Mouse (Mus musculus) neural tube, embryonic 13.5 days (tissue): ENCODE measurements around the gene Tmem260. TPM values are rescaled to one million over a fixed set of nuclear protein-coding genes. Genes with fewer than 3 reads are reported as not detected.
"Not testable (repeated sequence)": the region's sequence is repeated elsewhere in the genome, so short reads cannot be mapped to it uniquely, and the experiment has no call there.

Experiments used
- ATAC-seq: fragments of 200-750 bp; cut with Nextera tagmentation; 2 replicates; pipeline ENCODE4 v1.8.0; 2017; ENCODE audit warnings: low read depth, mild to moderate bottlenecking, moderate TSS enrichment, moderate library complexity
- H3K27ac ChIP-seq: fragments of 300-500 bp; sonication (generic); replicated peaks from 2 replicates; pipeline ENCODE4 v1.5.1; 2015; ENCODE audit warnings: moderate library complexity, mild to moderate bottlenecking, inconsistent platforms
- H3K27me3 ChIP-seq: fragments of 300-500 bp; sonication (generic); 2 replicates; pipeline ENCODE4 v1.6.1; 2015; ENCODE audit warnings: mild to moderate bottlenecking, inconsistent platforms
- H3K36me3 ChIP-seq: fragments of 300-500 bp; sonication (generic); 2 replicates; pipeline ENCODE4 v1.6.1; 2015; ENCODE audit warnings: mild to moderate bottlenecking, inconsistent platforms
- H3K4me1 ChIP-seq: fragments of 300-500 bp; sonication (generic); replicated peaks from 2 replicates; pipeline ENCODE4 v1.6.1; 2015; ENCODE audit warnings: inconsistent platforms
- H3K4me2 ChIP-seq: fragments of 300-500 bp; sonication (generic); 2 replicates; pipeline ENCODE4 v1.6.1; 2015; ENCODE audit warnings: inconsistent platforms, mild to moderate bottlenecking, moderate library complexity
- H3K4me3 ChIP-seq: fragments of 300-500 bp; sonication (generic); 2 replicates; pipeline ENCODE4 v1.5.1; 2015; ENCODE audit warnings: mild to moderate bottlenecking, inconsistent platforms
- H3K9ac ChIP-seq: fragments of 300-500 bp; sonication (generic); 2 replicates; pipeline ENCODE4 v1.6.1; 2015; ENCODE audit warnings: moderate library complexity, mild to moderate bottlenecking, inconsistent platforms
- H3K9me3 ChIP-seq: fragments of 300-500 bp; sonication (generic); 2 replicates; pipeline ENCODE4 v1.6.1; 2016; ENCODE audit warnings: inconsistent platforms
- WGBS: fragments of 180-500 bp; shearing (Covaris S2); methylation state at CpG from one replicate; pipeline ENCODE4 v1.1.7; 2015; 5-methylcytosine and 5-hydroxymethylcytosine counted together
- polyA plus RNA-seq: library from polyadenylated mRNA; unstranded; fragments of >200 nt; fragmentation: Nextera tagmentation; extraction: Ambion mirVana; gene quantifications from 2 replicates; pipeline ENCODE4 v1.2.1, GENCODE M21; 2015

Tmem260 gene
- polyA plus RNA-seq, 1 experiment from 2014 or later, result 17.9 TPM

GRCm38 (mm10) chr14:48453411-48453810 is 7.5 kb downstream of the Tmem260 start:
- H3K4me1 ChIP-seq, result peaks cover 16% of the 10 kb centered on the region
- no peaks in the 10 kb centered on the region for H3K27me3 ChIP-seq
- H3K27ac ChIP-seq, result no peak overlapping the region
- ATAC-seq, result no peak
- WGBS, result 64% methylated on average over 5 of the region's 5 CpGs
- no peak overlapping the region for H3K4me2 ChIP-seq
- no peaks in the 10 kb centered on the region for H3K9me3 ChIP-seq
- H3K9ac ChIP-seq, result no peak overlapping the region
- peaks cover 8% of the 10 kb centered on the region for H3K36me3 ChIP-seq
- no peak overlapping the region for H3K4me3 ChIP-seq

- Histone ChIP-seq H3K4me1 (peaks cover 16% of the 10 kb centered on the region), H3K27me3 (no peaks in the 10 kb centered on the region), H3K36me3 (peaks cover 25% of the 10 kb centered on the region), H3K9ac (no peak overlapping the region), H3K4me3 (no peak overlapping the region), H3K27ac (peak overlapping the region; percentile 46; the same call in 1 of the 2 replicates), H3K9me3 (no peaks in the 10 kb centered on the region), H3K4me2 (no peak overlapping the region)
- peak; percentile 67 for ATAC-seq
- 54% methylated on average over 12 of the region's 12 CpGs for WGBS
These were observed 10.6 kb downstream of the Tmem260 start for GRCm38 (mm10) chr14:48456305-48457092.

- H3K36me3 ChIP-seq, result peaks cover 18% of the 10 kb centered on the region; the same call in 1 of the 2 replicates
- H3K27ac ChIP-seq, result no peak overlapping the region
- no peaks in the 10 kb centered on the region for H3K27me3 ChIP-seq
- H3K4me2 ChIP-seq, result no peak overlapping the region
- H3K9me3 ChIP-seq, result no peaks in the 10 kb centered on the region
- no peak for ATAC-seq
- H3K4me1 ChIP-seq, result peaks cover 16% of the 10 kb centered on the region
- no peak overlapping the region for H3K9ac ChIP-seq
- 89% methylated on average over 16 of the region's 16 CpGs for WGBS
- H3K4me3 ChIP-seq, result no peak overlapping the region
These were observed 11.5 kb downstream of the Tmem260 start for GRCm38 (mm10) chr14:48457288-48457938.

DNA sequence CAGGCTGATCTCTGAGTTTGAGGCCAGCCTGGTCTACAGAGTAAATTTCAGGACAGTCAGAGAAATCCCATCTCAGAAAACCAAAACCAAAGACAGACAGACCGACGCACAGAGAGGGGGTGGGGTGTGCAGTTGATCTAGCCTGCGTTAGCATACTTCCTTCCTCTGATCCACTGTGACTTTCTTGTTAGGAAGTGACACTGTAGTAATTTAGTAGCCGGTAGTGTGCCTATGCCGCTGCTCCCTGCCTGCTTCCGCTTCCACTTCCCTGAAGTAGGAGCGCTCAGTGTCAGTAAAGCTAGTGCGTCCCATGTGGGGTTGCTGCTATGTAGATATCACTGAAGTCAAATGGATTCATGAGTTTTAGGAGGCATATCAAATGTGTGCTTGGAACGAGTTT is 13.0 kb downstream of the Tmem260 start:
- ATAC-seq, result no peak
- Histone ChIP-seq H3K9me3 (no peaks in the 10 kb centered on the region), H3K27me3 (no peaks in the 10 kb centered on the region), H3K36me3 (peaks cover 18% of the 10 kb centered on the region; the same call in 1 of the 2 replicates), H3K9ac (no peak overlapping the region), H3K4me1 (peaks cover 12% of the 10 kb centered on the region), H3K4me3 (no peak overlapping the region), H3K27ac (no peak overlapping the region), H3K4me2 (no peak overlapping the region)
- WGBS, result 89% methylated on average over 9 of the region's 9 CpGs

DNA sequence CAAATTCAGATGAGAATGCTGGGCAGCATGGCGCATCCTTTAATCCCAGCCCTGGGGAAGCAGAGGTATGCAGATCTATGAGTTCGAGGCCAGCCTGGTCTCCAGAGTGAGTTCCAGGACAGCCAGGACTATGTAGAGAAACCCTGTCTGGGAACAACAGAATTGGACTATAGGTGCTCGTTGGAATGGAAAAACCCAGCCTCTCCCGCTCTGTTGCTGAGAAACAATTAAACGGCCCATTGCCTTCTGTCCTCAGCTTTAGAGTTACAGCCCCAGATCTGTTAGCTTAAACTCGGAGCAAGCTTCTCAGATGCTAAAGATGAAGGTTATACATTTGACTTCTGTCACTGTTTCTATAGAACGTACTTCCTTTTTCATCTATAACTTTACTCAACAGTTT is 22.4 kb downstream of the Tmem260 start:
- H3K4me1 ChIP-seq, result no peaks in the 10 kb centered on the region
- ATAC-seq, result no peak
- 56% methylated on average over 7 of the region's 7 CpGs for WGBS
- no peaks in the 10 kb centered on the region for H3K27me3 ChIP-seq
- H3K36me3 ChIP-seq, result peaks cover 11% of the 10 kb centered on the region; the same call in 1 of the 2 replicates
- no peak overlapping the region for H3K4me3 ChIP-seq
- H3K4me2 ChIP-seq, result no peak overlapping the region
- H3K27ac ChIP-seq, result no peak overlapping the region
- no peak overlapping the region for H3K9ac ChIP-seq
- no peaks in the 10 kb centered on the region for H3K9me3 ChIP-seq

GRCm38 (mm10) chr14:48470742-48471487 is 25.0 kb downstream of the Tmem260 start:
- Histone ChIP-seq H3K9me3 (no peaks in the 10 kb centered on the region), H3K4me1 (no peaks in the 10 kb centered on the region), H3K27ac (no peak overlapping the region), H3K4me2 (no peak overlapping the region), H3K36me3 (peaks cover 16% of the 10 kb centered on the region), H3K27me3 (no peaks in the 10 kb centered on the region), H3K9ac (no peak overlapping the region), H3K4me3 (no peak overlapping the region)
- 89% methylated on average over 10 of the region's 10 CpGs for WGBS
- no peak for ATAC-seq

DNA sequence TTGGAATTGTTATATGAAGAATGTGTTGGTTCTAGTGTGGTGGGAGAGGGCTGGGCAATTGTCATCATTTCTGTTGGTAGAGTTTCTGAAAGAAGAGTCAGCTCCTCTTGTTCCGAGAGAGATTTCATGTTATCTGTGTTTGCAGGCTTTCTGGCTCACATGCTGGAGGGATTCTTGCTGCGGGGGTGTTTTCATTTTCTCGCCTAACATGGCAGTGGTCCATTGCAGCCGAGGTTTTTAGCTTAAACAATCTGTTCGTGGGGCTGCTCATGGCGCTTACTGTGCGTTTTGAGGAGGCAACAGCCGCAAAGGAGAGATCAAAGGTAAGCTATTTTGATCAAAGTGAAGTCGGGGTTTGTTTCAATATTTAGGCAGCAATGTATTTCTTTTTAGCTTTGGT is 26.3 kb downstream of the Tmem260 start:
- H3K9ac ChIP-seq, result no peak overlapping the region
- H3K27ac ChIP-seq, result no peak overlapping the region
- H3K4me3 ChIP-seq, result no peak overlapping the region
- peaks cover 25% of the 10 kb centered on the region for H3K36me3 ChIP-seq
- no peaks in the 10 kb centered on the region for H3K9me3 ChIP-seq
- H3K27me3 ChIP-seq, result no peaks in the 10 kb centered on the region
- no peaks in the 10 kb centered on the region for H3K4me1 ChIP-seq
- WGBS, result 88% methylated on average over 9 of the region's 9 CpGs
- H3K4me2 ChIP-seq, result no peak overlapping the region
- no peak for ATAC-seq

- no peak overlapping the region for H3K27ac ChIP-seq
- no peaks in the 10 kb centered on the region for H3K9me3 ChIP-seq
- 77% methylated on average over 1 of the region's 1 CpGs for WGBS
- H3K4me2 ChIP-seq, result no peak overlapping the region
- H3K9ac ChIP-seq, result no peak overlapping the region
- ATAC-seq, result no peak
- no peak overlapping the region for H3K4me3 ChIP-seq
- H3K36me3 ChIP-seq, result peaks cover 41% of the 10 kb centered on the region
- H3K4me1 ChIP-seq, result no peaks in the 10 kb centered on the region
- no peaks in the 10 kb centered on the region for H3K27me3 ChIP-seq
These were observed 29.4 kb downstream of the Tmem260 start for GRCm38 (mm10) chr14:48475370-48475769.

DNA sequence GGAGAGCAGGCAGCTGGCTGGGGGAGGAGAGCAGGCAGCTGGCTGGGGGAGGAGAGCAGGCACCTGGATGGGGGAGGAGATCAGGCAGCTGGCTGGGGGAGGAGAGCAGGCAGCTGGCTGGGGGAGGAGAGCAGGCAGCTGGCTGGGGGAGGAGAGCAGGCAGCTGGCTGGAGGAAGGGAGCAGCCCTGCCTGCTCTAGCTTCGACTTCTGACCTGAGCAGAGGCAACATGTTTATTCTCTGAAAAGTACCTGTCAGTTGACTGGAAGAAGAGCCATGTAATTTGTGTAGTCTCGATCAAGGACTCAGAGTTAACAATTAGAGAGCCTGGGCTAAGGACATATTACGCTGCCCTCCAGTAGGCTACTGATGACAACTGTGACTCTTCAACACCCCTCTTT is 29.9 kb downstream of the Tmem260 start:
- not testable (repeated sequence) for H3K27ac ChIP-seq, H3K9me3 ChIP-seq, H3K27me3 ChIP-seq, H3K9ac ChIP-seq, H3K4me1 ChIP-seq, ATAC-seq, H3K4me2 ChIP-seq, H3K4me3 ChIP-seq
- peaks cover 38% of the 10 kb centered on the region for H3K36me3 ChIP-seq
- 82% methylated on average over 3 of the region's 3 CpGs for WGBS

GRCm38 (mm10) chr14:48476278-48476677 is 30.4 kb downstream of the Tmem260 start:
- Histone ChIP-seq H3K36me3 (peaks cover 34% of the 10 kb centered on the region), H3K4me3 (no peak overlapping the region), H3K9ac (no peak overlapping the region), H3K4me2 (no peak overlapping the region), H3K4me1 (no peaks in the 10 kb centered on the region), H3K9me3 (no peaks in the 10 kb centered on the region), H3K27ac (no peak overlapping the region), H3K27me3 (no peaks in the 10 kb centered on the region)
- no peak for ATAC-seq
- 74% methylated on average over 8 of the region's 8 CpGs for WGBS

DNA sequence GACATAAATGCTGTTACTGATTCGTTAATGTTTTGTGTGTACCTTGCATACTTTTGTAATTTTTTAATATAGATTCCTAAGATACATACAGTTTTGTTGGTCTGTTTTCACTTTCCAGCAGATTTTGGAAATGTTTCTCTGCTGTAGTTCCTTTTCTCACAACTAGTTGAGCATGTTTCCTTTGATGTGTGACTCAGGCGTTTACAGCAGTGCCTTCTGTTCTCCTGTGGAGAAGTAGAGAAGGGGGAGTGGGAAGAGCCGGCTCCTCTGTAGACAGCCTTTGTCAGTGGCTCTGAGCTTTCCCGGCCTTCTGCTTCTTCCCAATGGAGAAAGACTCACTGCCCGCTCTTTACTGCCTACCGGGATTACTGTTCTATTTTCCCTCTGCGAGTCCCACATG is 35.7 kb downstream of the Tmem260 start:
- no peaks in the 10 kb centered on the region for H3K27me3 ChIP-seq
- peaks cover 26% of the 10 kb centered on the region for H3K36me3 ChIP-seq
- no peak overlapping the region for H3K9ac ChIP-seq
- ATAC-seq, result no peak
- H3K4me1 ChIP-seq, result no peaks in the 10 kb centered on the region
- no peak overlapping the region for H3K4me3 ChIP-seq
- no peak overlapping the region; the same call in 1 of the 2 replicates for H3K27ac ChIP-seq
- no peak overlapping the region for H3K4me2 ChIP-seq
- H3K9me3 ChIP-seq, result no peaks in the 10 kb centered on the region
- 29% methylated on average over 7 of the region's 7 CpGs for WGBS

DNA sequence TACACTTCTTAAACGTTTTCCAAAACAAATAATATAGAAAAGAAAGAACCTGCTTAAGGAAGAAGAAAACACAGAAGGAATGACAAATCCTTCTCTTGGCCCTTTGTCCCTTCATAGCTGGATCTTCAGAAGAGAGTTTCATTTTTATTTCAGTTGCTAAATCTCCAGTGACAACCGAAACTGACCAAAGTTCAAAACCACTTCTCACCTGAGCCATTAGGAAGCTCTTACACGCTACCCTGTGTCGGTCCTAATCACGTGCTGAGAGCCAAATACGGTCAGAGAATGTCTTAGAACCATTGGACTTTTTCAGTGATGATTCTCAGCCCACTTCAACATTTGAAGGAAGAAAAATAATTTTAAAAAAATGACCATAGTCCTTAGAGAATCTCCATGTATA is 36.8 kb downstream of the Tmem260 start:
- 90% methylated on average over 6 of the region's 6 CpGs for WGBS
- no peak for ATAC-seq
- Histone ChIP-seq H3K27ac (no peak overlapping the region), H3K4me1 (no peaks in the 10 kb centered on the region), H3K4me2 (no peak overlapping the region), H3K9me3 (no peaks in the 10 kb centered on the region), H3K36me3 (peaks cover 24% of the 10 kb centered on the region), H3K9ac (no peak overlapping the region), H3K27me3 (no peaks in the 10 kb centered on the region), H3K4me3 (no peak overlapping the region)
